Mouse (Mus musculus): ENCODE results near the gene Nfib.

Gene Nfib

GRCm38 (mm10) chr4:82519935-82520334 is 185.6 kb downstream of the Nfib start:
- in situ Hi-C loops (cut with MseI, MboI), result no loop called here

DNA sequence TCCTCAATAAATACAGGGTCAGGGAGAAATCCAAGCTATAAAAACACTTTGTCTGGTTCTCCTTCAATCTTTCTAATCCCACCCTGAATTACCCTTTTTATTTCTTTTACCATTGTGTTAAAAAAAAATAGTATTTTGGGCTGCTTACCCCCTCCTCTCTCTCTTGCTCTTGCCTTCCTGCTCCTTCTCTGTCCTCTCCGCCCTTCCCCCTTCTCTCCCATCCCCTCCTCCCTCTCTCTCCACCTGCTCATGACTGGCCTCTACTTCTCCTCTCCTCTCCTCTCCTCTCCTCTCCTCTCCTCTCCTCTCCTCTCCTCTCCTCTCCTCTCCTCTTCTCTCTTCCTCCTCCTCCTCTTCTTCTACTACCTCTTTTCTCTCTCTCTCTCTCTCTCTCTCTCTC is 187.4 kb downstream of the Nfib start:
- in situ Hi-C loops (cut with MseI, MboI), result no loop called here

- in situ Hi-C loops (cut with MseI, MboI), result no loop called here
Observed at GRCm38 (mm10) chr4:82517311-82517710, 188.2 kb downstream of the Nfib start.

DNA sequence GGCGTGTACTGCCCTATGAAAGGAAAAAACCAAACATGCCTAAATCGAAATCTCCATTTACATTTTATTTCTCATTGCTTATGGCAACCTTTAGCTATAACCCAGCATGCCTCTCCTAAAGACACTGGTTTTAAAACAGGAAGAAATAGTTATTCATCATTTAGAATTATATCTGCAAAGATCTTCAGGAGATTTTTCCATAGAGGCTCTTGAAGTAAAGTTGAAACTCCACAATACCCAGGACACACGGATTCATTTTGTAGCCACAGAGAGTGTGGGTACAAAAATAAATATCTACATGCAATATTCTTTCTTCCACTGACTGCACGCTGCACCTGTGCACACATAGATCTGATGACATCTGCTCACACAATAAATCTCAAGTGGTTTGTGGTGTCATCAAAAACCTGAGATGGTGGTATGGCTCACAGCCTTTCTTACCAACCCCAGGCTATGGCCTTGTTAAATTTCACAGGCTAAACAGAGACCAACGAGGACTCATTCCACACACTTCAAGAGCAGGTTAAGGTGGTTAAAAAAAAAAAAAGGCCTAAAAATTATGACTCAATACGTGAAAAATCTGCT is 189.2 kb downstream of the Nfib start:
- in situ Hi-C loops (cut with MseI, MboI), result no loop called here

- in situ Hi-C loops (cut with MseI, MboI), result no loop called here
Observed at GRCm38 (mm10) chr4:82514921-82515320, 190.6 kb downstream of the Nfib start.

DNA sequence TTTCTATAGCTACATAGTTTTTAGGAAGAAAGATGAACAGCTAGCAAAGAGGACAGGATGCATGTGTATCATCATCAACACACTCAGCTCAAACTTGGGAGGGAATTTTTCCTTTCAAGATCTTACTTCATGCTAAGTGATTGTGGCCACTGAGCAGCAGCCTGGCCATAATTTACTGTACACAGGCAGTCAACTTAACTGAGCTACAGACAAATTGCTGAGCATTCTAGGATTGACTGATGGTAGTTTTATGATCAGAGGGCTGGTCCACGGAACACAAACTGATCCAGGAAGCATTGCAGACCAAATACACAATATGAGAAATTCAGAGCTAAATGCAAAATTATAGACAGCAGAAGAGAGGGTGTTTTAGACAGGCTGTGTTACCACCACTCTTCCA is 191.2 kb downstream of the Nfib start:
- in situ Hi-C loops (cut with MseI, MboI), result no loop called here

GRCm38 (mm10) chr4:82513426-82513750 is 192.2 kb downstream of the Nfib start:
- in situ Hi-C loops (cut with MseI, MboI), result no loop called here

DNA sequence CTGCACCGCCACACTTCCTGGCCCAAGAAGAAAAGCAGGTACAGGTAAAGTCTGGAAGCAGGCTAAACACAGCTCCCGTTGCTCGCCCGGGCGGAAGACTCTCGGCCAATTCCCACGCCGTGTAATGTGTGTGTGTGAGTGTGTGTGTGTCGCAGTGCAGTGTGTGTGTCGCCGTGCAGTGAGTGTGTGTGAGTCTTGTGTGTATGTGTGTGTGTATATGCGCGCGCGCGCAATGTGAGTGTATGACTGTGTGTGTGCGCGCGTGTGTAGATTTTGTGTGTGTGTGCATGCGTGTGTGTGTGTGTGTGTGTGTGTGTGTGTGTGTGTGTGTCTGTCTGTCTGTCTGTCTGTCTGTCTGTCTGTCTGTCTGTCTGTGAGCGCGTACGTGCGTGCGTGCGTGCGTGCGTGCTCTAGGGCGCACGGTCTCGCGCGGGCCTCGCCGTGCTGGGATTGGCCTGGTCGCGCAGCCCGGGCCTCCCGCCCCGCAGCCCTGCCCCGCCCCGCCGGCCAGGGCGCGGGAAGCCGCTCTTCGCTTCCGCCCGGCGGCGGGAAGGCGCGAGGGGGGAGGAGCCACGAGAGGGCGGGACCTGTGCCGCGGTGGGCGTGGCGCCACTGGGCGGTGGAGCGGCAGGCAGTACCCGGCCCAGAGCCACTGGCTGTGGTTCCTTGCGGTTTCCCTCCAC is 192.7 kb downstream of the Nfib start:
- in situ Hi-C loops (cut with MseI, MboI), result no loop called here

GRCm38 (mm10) chr4:82512335-82512734 is 193.2 kb downstream of the Nfib start:
- in situ Hi-C loops (cut with MseI, MboI), result no loop called here

GRCm38 (mm10) chr4:82511524-82511923 is 194.0 kb downstream of the Nfib start:
- in situ Hi-C loops (cut with MseI, MboI), result no loop called here

DNA sequence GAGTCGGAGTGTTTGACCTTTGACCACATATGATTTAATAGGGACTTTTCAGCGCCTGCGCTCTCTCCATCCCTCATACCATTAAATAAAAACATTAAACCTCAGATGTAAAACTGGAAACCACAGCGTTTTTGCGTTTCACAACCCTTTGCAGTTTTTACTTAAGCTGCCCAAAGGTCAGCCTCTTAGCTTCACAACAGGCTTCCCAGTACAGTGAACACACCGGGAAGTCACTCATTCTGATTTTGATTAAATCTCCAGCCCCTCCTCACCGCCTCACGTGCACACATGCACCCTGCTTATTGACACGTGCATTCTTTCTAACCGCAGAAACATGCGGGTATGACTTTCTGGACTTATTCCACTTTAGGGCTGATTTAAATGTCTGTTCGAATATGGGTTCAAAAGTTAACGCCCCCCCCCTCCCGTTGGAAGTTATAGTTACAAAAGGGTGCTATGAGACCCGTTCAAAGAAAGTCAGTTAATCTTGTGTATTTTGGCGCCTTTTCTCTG is 194.5 kb downstream of the Nfib start:
- in situ Hi-C loops (cut with MseI, MboI), result no loop called here

- in situ Hi-C loops (cut with MseI, MboI), result no loop called here
Observed at GRCm38 (mm10) chr4:82509771-82510170, 195.8 kb downstream of the Nfib start.

DNA sequence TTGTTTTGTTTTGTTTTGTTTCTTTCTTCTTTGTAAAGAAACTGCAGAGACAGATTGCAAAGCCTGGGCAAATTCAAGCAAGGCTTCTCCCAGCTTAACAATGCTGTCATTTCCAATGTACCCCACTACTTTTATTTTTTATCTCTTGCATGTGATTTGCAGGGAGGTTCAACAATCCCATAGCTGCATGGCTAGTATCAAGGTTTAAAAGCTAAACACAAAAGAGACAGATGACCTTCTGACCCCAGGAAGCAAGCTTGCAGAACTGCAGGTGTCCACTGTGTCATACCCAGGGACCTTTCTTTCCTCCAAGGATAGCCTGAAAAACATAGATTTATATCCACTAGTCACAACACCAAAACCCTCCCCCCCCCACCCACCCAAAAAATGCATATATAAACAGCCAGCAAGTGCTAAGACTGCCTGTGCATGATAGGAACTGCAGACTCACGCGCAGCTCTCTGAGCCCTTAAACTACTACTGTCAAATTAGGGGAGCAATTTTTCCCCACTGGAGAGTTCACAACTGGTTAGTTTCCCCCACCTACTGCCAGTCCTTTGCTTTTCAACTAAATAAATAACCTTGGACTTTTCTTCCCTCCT is 196.3 kb downstream of the Nfib start:
- in situ Hi-C loops (cut with MseI, MboI), result no loop called here

- in situ Hi-C loops (cut with MseI, MboI), result no loop called here
Observed at GRCm38 (mm10) chr4:82508281-82508687, 197.3 kb downstream of the Nfib start.

GRCm38 (mm10) chr4:82507541-82508280 is 197.8 kb downstream of the Nfib start:
- in situ Hi-C loops (cut with MseI, MboI), result no loop called here

GRCm38 (mm10) chr4:82506731-82507331 is 198.7 kb downstream of the Nfib start:
- in situ Hi-C loops (cut with MseI, MboI), result no loop called here

DNA sequence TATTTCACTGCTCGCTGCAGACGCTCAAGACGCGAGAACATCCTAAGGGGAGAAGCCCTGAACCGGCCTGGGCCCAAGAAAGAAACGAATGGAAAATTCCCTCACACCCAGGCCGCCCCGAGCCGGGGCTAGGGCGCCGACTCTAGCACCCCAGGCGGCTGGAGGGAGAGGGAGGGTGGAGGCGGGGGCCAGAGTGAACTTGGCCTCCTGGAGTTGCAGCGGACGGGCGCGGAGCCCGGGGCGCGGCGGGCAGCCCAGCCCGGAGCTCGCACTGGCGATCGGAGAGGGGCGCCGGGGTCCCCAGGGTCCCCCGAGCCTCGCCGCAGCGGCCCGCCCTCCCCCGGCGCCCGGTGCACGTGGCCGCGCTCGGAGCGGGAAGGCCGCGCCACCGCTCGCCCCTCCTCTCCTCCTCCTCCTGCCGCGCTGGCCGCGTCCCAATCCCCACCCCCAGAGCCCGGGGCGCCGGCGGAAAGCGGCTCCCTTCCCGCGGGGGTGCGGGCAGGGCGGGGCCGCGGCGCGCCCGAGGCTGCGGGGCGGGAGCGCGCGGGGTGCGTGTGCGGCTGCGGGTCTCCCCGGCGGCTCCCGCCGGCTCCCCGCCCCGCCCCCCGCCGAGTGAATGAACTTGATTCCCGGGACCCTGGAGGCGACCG is 199.3 kb downstream of the Nfib start:
- in situ Hi-C loops (cut with MseI, MboI), result no loop called here

DNA sequence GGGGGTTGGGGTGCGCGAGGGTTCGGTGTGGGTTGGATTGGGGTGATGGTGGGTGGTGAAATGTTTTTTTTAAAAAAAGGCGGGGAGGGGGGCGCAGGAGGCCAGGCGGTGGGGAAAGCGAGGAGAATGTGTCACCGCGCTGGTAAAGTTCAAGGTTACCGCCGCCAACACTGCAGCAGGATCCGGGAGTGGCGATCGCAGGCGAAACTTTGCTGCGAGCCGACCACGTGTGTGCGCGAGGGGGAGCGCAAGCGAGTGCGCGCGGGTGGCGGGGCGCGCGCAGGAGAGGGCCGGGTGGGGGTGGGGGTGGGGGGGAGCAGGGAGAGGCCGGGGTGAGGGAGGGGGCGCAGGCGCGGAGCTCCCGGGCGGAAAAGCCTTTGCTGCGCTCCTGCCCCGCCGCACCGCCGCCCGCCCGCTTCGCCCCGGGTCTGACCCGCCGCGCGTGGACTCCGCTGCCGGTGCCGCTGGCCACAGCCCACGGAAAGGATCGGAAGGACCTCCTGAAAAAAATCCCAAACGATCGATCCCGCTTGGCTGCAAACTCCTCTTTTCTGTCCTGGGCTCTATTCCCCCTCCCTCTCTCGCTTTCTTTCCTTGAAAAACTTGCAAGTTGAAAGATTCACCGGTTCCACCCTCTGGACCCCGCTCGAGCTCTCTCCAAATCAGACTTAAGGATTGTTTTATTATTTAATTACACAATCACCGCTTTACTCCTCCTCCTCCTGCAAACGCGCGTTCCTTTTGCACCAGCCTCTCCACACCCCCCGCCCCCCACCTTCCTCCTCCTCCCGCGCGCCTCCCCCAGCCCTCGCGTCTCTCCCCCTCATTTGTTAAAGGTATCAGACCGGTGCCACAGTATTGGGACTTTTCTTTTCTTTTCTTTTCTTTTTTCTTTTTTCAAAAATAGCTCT is 200.2 kb downstream of the Nfib start:
- in situ Hi-C loops (cut with MseI, MboI), result no loop called here

DNA sequence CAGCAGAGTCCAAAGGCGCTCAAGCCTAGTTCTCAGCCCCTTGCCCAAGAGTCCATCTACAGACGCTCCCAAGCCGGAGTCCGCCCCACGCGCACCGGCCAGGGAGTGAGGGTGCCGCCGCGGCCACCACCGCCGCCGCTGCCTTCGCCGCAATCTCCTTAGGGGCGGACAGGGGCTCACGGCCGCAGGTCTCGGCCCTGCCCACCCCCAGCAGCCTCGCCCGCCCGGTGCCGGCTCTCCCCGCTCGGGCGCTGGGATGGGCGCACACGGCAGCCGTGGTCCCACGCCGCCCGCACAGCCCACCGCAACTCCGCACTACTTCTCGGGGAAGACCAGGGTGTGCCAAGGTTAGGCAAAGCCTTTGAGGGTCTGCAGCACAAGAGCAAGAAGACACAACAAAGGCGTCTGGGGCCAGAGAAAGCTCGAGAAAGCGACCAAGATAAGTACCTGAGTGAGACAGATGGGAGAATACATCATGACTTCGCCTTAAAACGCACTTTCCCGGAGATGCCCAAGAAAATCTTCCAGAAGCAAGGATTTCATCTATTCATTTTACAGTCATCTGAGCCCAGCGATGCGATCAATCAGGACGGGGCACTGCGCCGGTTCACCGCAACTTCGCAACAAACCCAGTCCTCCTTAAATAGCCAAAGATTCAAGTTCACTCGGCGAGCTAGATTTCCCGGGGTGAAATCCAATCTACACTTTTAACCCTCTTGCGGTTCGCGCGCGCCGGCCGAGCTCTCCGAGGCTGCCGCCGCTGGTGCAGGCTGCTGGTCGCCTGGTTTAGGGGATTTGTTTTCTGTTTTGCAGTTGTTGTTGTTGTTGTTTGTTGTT is 201.0 kb downstream of the Nfib start:
- in situ Hi-C loops (cut with MseI, MboI), result no loop called here

- in situ Hi-C loops (cut with MseI, MboI), result no loop called here
Observed at GRCm38 (mm10) chr4:82504015-82504283, 201.6 kb downstream of the Nfib start.
